Mouse (Mus musculus): ENCODE measurements around the gene Ovol2.
A peak's percentile ranks its signal among the peaks of the same experiment; 100 is the strongest.

Gene Ovol2

DNA sequence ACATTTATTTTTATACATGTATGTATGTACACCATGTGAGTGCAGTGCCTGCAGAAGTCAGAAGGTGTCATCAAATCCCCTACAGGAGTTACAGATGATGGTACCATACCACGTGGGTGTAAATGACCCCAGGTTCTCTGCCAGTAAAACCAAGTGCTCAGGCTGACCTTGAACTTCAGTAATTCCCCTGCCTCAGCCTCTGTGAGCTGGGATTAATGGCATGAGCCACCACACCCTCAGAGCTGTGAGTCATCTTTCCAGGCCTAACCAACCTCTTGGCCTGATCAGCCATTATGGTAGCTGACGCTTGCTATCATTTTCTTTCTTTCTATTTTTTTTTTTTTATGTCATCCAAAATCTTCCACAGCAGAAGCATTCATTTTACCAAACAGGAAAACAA, 20.6 kb downstream of the Ovol2 start:
- DNase-seq = no peak

- DNase-seq = no peak
Measured at GRCm38 (mm10) chr2:144310273-144310672, 21.7 kb downstream of the Ovol2 start.

- peak; percentile 80 for DNase-seq
Measured at GRCm38 (mm10) chr2:144308561-144308960, 23.4 kb downstream of the Ovol2 start.

DNA sequence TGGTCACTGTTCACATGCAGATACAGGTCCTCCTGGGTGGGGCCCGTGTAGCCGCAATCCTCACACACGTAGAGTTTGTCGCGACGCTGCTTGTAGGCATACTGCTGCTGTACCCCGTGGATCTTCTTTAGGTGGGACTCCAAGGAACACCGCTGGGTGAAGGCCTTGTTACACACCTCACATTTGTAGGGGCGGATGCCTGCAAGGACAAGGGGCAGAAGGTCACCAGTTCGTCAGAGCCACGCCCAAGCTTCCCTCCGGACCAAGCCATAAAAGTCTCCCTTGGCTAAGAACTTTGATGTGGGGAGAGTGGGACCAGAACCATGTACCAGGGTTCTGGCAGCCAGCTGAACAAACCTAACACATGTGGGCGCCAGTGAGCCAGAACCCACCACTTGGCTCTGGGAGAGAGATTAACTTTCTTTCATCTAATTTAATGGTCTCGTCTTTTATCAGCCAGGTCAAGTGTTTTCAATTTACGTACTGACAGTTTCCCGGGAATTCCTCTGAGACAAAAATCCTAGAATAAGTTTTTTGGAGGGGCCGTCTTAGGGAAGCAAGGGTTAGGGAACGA, 26.1 kb downstream of the Ovol2 start:
- no peak for DNase-seq

- DNase-seq = no peak
Measured at GRCm38 (mm10) chr2:144301101-144301500, 30.8 kb downstream of the Ovol2 start.

- no peak for DNase-seq
Measured at GRCm38 (mm10) chr2:144299749-144300669, 31.9 kb downstream of the Ovol2 start.

DNA sequence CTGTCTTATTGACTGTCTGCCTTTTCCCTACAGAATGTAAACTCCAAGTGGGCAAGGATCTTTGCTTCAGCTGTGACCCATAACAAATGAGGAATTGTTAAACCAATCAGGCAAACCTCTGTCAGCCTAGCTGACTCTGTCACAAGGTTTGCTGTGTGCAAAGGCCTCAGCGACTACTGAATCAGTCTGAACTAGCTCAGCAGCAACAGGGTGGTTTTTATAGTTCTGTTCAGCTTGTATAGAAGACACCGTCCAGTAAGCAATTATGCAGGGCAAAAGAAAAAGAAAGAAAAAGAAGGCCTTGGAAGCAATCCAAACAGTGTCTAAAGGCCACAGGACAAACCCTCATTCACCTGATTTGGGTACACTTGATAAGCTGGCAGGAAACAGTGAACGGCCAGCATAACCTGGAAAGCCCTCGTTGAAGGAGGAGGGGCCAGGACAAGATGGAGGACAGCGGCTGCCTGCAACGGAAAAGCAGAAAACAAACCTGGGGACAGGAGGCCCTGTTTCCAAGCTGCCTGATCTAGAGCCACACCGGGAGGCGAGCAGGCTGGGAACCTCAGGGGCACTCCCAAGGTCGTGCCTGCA, 36.7 kb downstream of the Ovol2 start:
- DNase-seq = no peak

DNA sequence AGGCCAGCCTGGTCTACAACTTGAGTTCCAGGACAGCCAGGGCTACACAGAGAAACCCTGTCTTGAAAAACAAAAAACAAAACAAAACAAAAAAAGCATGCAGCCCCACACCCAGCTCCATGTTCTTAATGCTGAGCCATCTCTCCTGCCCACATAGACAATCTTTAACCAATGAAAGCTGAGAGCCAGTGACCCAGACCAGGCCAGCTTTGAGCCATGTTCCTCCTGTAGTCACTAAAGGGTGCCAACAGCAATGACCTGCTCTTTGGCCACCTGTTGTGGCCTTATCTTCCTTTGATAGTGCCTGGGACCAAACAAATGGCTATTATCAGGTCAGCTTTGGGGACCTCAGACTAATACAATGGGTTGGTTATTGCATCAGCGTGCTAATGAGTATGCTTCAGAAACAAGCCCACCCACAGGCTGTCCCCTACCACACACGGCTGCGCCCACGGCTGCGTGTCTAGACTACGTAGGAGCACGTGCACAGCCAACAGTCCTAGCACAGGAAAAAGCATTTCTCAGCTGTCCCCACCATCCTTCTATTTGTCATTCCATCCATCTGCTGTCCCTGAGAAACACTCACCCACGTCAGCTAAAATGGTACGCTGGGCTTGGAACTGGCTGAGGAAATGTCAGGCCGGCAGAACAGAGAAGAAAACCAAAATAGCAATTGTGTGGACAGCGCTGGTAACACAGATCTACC, 40.2 kb downstream of the Ovol2 start:
- no peak for DNase-seq

- no peak for DNase-seq
Measured at GRCm38 (mm10) chr2:144290321-144290720, 41.6 kb downstream of the Ovol2 start.

- DNase-seq = no peak
Measured at GRCm38 (mm10) chr2:144281417-144281816, 50.5 kb downstream of the Ovol2 start.

GRCm38 (mm10) chr2:144280568-144280967, 51.4 kb downstream of the Ovol2 start:
- DNase-seq = no peak

DNA sequence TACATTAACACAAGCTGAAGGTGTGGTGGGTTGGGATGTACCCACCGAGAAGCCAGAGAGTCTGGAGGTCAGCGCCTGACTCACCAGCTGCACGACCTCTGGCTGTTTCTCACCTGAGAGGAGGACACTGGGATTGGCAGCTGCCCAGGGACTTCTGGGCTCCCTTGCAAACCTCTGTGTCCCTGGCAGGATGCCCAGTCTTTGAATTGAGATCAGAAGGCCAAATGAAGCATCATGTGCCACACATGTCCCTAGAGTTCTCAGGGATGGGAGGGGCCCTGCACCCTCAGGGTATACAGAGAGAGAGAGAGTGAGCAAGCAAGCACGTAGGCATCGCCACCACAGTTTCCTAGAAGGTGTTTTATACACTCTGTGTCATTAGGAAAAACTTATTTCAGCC, 52.2 kb downstream of the Ovol2 start:
- DNase-seq = peak; percentile 15

- no peak for DNase-seq
Measured at GRCm38 (mm10) chr2:144276885-144277284, 55.1 kb downstream of the Ovol2 start.

GRCm38 (mm10) chr2:144274741-144275140, 57.2 kb downstream of the Ovol2 start:
- DNase-seq = no peak

DNA sequence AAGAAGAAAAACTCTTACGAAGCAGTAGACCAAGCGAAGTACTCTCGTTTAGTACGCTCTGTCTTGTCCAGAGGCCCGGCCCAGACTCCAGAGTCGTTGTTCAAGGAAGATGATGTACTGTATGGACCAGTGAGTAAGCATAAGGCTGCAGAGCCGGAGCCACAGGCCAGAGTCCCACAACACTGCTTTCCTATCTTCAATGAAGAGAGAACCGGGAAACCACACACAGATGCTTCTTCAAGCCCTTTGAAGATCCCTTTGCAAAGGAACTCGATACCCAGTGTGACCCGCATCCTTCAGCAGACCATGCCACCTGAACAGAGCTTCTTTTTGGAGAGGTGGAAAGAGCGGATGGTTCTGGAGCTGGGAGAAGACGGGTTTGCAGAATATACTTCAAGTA, 59.9 kb downstream of the Ovol2 start:
- no peak for DNase-seq

DNA sequence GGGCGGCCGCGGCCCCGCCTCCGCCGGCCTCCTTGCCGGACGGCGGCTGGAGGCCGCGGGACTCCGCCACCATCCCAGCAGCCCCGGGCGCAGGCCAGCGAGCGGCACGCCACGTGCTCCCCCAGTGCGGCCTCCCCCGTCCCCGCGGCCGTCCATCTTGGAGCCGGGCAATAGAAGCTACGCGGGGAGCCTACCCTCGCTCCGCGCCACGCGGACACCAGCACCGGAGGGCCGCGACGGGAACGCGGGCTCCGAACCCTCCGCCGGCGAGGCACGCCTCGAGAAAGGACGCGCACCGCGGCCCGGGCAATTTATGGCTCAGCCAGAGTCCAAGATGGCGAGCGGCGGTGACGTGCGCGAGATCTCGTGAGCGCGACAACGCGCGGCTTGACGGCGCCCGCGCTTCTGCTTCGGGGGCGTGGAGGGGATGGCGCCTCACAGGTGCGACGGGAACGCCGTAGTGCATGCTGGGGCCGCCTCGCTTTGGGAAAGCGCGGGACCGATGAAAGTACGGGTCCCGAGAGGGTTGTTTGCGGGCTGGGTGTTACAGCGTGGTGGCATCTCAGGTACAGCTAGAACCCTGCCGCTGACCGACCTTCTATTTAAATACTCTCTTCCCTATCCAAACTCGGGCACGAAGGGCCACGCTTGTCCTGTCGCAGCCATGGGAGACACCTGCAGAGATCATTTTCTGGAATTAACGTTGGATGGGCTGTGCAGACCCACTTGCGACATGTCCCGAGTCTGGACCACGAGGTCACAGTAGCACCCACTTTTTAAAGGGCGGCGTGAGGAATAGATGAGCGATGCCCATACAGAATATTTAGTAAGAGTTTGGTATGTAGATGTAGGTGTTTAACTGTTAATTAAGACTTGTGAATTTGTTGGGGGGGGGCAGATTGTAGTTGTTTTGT, 61.2 kb downstream of the Ovol2 start, which contains the start of the genes Mgme1 and Snx5:
TSS of gene Mgme1 (plus strand) at position 157 of the 914 bp plus-strand sequence.
TSS of gene Snx5 (minus strand) at position 400 of the 914 bp plus-strand sequence.
- DNase-seq = peak; percentile 94

DNA sequence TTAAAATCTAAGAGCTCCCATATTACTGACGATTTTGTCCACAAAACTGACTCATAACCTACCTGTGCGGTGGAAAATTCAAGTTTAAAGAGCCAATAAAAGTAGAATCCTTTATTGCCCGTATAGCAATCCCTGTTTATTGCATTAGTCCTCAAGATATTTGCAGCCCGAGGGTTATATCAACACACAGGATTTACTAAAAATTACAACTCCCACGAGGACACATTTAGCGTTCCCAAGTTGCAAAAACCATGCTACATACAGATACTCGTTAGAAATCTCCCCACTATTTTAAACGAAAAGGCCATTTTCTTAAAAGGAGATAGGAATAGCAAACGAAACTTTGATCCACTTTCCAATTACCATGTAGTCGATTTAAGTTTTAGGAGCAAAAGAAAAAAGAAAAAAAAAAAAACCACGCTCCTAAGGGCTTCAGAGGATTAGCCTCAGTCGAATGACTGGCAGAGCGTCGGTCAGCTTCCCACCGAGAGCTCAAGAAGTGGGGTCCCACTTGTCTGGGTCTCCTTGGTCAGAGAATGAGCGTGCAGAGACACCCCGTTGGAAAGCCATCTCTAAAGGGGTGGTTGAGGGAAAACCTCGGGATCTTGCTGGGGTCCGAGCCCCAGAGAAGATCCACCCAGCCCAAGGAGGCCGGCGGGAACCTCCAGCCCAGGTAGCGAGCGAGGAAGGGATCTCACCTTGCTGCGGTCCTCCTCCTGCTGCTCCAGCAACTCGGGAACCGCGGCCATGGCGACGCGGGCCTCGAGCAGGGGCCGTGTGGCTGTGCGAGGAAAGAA, 62.1 kb downstream of the Ovol2 start:
- no peak for DNase-seq

GRCm38 (mm10) chr2:144269306-144269650, 62.7 kb downstream of the Ovol2 start:
- DNase-seq = no peak

- no peak for DNase-seq
Measured at GRCm38 (mm10) chr2:144268446-144269305, 63.3 kb downstream of the Ovol2 start.

- DNase-seq = no peak
Measured at GRCm38 (mm10) chr2:144267731-144268015, 64.3 kb downstream of the Ovol2 start.

Data from cerebellum, adult 11-12 months (tissue).